Mouse (Mus musculus): Measurements from ENCODE around the gene Mon1b.
A peak's percentile ranks its signal among the peaks of the same experiment; 100 is the strongest.

Gene Mon1b

GRCm38 (mm10) chr8:113672599-113673255, 37.3 kb downstream of the Mon1b start:
- peak; percentile 57 for DNase-seq (ENCODE audit: low read depth, low spot score)

GRCm38 (mm10) chr8:113673300-113673699, 37.9 kb downstream of the Mon1b start:
- no peak for DNase-seq (ENCODE audit: low read depth, low spot score)

- no peak for DNase-seq (ENCODE audit: low read depth, low spot score)
These were observed 39.2 kb downstream of the Mon1b start for GRCm38 (mm10) chr8:113674611-113675010.

GRCm38 (mm10) chr8:113675281-113675680, 39.9 kb downstream of the Mon1b start:
- DNase-seq (ENCODE audit: low read depth, low spot score), result no peak

GRCm38 (mm10) chr8:113676811-113677210, 41.4 kb downstream of the Mon1b start:
- DNase-seq (ENCODE audit: low read depth, low spot score), result no peak

GRCm38 (mm10) chr8:113679361-113679760, 44.0 kb downstream of the Mon1b start:
- no peak for DNase-seq (ENCODE audit: low read depth, low spot score)

- peak; percentile 44 for DNase-seq (ENCODE audit: low read depth, low spot score)
These were observed 52.6 kb downstream of the Mon1b start for GRCm38 (mm10) chr8:113687889-113688542.

GRCm38 (mm10) chr8:113688543-113688915, 53.1 kb downstream of the Mon1b start:
- DNase-seq (ENCODE audit: low read depth, low spot score), result no peak

GRCm38 (mm10) chr8:113691622-113692343, 56.4 kb downstream of the Mon1b start:
- DNase-seq (ENCODE audit: low read depth, low spot score), result peak; percentile 40

Data from brain, adult 2 months (tissue).